Mouse (Mus musculus) heart, embryonic 11.5 days (tissue): Measurements from ENCODE around the gene Cpt2. TPM values are rescaled to one million over a fixed set of nuclear protein-coding genes. Genes with fewer than 3 reads are reported as not detected.

Source experiments
- ATAC-seq: fragments of 200-750 bp; cut with Nextera tagmentation; replicated peaks from 2 replicates; pipeline ENCODE4 v1.8.0; 2017; ENCODE audit warnings: moderate library complexity; ENCODE audit not compliant: insufficient number of reproducible peaks, low FRiP score, low TSS enrichment
- H3K27ac ChIP-seq: fragments of 300-500 bp; sonication (generic); 2 replicates; pipeline ENCODE4 v1.5.1; 2014; ENCODE audit warnings: mild to moderate bottlenecking, low read depth, low read length
- H3K27me3 ChIP-seq: fragments of 300-500 bp; sonication (generic); 2 replicates; pipeline ENCODE4 v1.6.1; 2014; ENCODE audit warnings: mild to moderate bottlenecking, low read length, mixed read lengths; ENCODE audit not compliant: control insufficient read depth, insufficient read depth
- H3K36me3 ChIP-seq: fragments of 300-500 bp; sonication (generic); 2 replicates; pipeline ENCODE4 v1.6.1; 2014; ENCODE audit warnings: mild to moderate bottlenecking, low read length, moderate library complexity, mixed read lengths; ENCODE audit not compliant: control insufficient read depth, insufficient read depth
- H3K4me1 ChIP-seq: fragments of 300-500 bp; sonication (generic); 2 replicates; pipeline ENCODE4 v1.6.1; 2014; ENCODE audit warnings: low read length; ENCODE audit not compliant: control insufficient read depth, insufficient read depth
- H3K4me2 ChIP-seq: fragments of 300-500 bp; sonication (generic); 2 replicates; pipeline ENCODE4 v1.6.1; 2014; ENCODE audit warnings: mild to moderate bottlenecking, moderate library complexity
- H3K4me3 ChIP-seq: fragments of 300-500 bp; sonication (generic); 2 replicates; pipeline ENCODE4 v1.5.1; 2014; ENCODE audit warnings: low read depth, low read length
- H3K9ac ChIP-seq: fragments of 300-500 bp; sonication (generic); 2 replicates; pipeline ENCODE4 v1.6.1; 2014; ENCODE audit warnings: mild to moderate bottlenecking, low read depth, low read length, moderate library complexity
- H3K9me3 ChIP-seq: fragments of 300-500 bp; sonication (generic); replicated peaks from 2 replicates; pipeline ENCODE4 v1.6.1; 2016; ENCODE audit warnings: low read length; ENCODE audit not compliant: control insufficient read depth
- WGBS: fragments of 180-500 bp; shearing (Covaris S2); extraction: QIAGEN DNeasy Blood & Tissue Kit; methylation state at CpG from one replicate; pipeline ENCODE4 v1.1.7; 2014; ENCODE audit not compliant: insufficient replicate concordance; 5-methylcytosine and 5-hydroxymethylcytosine counted together
- polyA plus RNA-seq: library from polyadenylated mRNA; unstranded; fragments of >200 nt; fragmentation: Nextera tagmentation; extraction: Ambion mirVana; gene quantifications from 2 replicates; pipeline ENCODE4 v1.2.1, GENCODE M21; 2014

Gene Cpt2
- polyA plus RNA-seq, 1 experiment from 2014 or later = 58.2 TPM

- Histone ChIP-seq H3K9ac (no peak overlapping the region), H3K36me3 (no peaks in the 10 kb centered on the region), H3K9me3 (no peaks in the 10 kb centered on the region), H3K27me3 (peaks cover 11% of the 10 kb centered on the region), H3K4me2 (no peak overlapping the region), H3K4me1 (no peaks in the 10 kb centered on the region), H3K27ac (no peak overlapping the region), H3K4me3 (no peak overlapping the region)
- 74% methylated on average over 5 of the region's 5 CpGs for WGBS
- no peak for ATAC-seq
These were observed 32.3 kb upstream of the Cpt2 start for GRCm38 (mm10) chr4:107955691-107956090.

GRCm38 (mm10) chr4:107952845-107953244 lies 29.4 kb upstream of the Cpt2 start:
- Histone ChIP-seq H3K4me1 (no peaks in the 10 kb centered on the region), H3K36me3 (no peaks in the 10 kb centered on the region), H3K9me3 (no peaks in the 10 kb centered on the region), H3K9ac (no peak overlapping the region), H3K4me3 (no peak overlapping the region), H3K27ac (no peak overlapping the region), H3K27me3 (no peaks in the 10 kb centered on the region), H3K4me2 (no peak overlapping the region)
- ATAC-seq = no peak

GRCm38 (mm10) chr4:107949918-107950317 lies 26.5 kb upstream of the Cpt2 start:
- Histone ChIP-seq H3K4me2 (no peak overlapping the region), H3K36me3 (no peaks in the 10 kb centered on the region), H3K9me3 (no peaks in the 10 kb centered on the region), H3K27ac (no peak overlapping the region), H3K9ac (no peak overlapping the region), H3K4me3 (no peak overlapping the region), H3K27me3 (no peaks in the 10 kb centered on the region), H3K4me1 (no peaks in the 10 kb centered on the region)
- no peak for ATAC-seq
- WGBS = 83% methylated on average over 4 of the region's 4 CpGs

- no peak overlapping the region for H3K4me3 ChIP-seq
- no peak overlapping the region for H3K9ac ChIP-seq
- WGBS = 70% methylated on average over 2 of the region's 2 CpGs
- no peak overlapping the region for H3K27ac ChIP-seq
- no peaks in the 10 kb centered on the region for H3K27me3 ChIP-seq
- H3K9me3 ChIP-seq = no peaks in the 10 kb centered on the region
- H3K36me3 ChIP-seq = no peaks in the 10 kb centered on the region
- H3K4me2 ChIP-seq = no peak overlapping the region
- H3K4me1 ChIP-seq = no peaks in the 10 kb centered on the region
- ATAC-seq = no peak
These were observed 20.7 kb upstream of the Cpt2 start for GRCm38 (mm10) chr4:107944141-107944540.

- 90% methylated on average over 7 of the region's 7 CpGs for WGBS
- no peak for ATAC-seq
- H3K4me1 ChIP-seq = no peaks in the 10 kb centered on the region
These were observed 19.3 kb upstream of the Cpt2 start for GRCm38 (mm10) chr4:107942741-107943140.

GRCm38 (mm10) chr4:107938124-107938523 lies 14.7 kb upstream of the Cpt2 start:
- 77% methylated on average over 2 of the region's 2 CpGs for WGBS
- no peak for ATAC-seq
- H3K36me3 ChIP-seq = no peaks in the 10 kb centered on the region
- no peak overlapping the region for H3K27ac ChIP-seq
- no peaks in the 10 kb centered on the region for H3K4me1 ChIP-seq
- no peaks in the 10 kb centered on the region for H3K27me3 ChIP-seq
- H3K9ac ChIP-seq = no peak overlapping the region
- H3K4me2 ChIP-seq = no peak overlapping the region
- no peak overlapping the region for H3K4me3 ChIP-seq
- H3K9me3 ChIP-seq = no peaks in the 10 kb centered on the region

More at GRCm38 (mm10) chr4:107942741-107943140, 19.3 kb upstream of the Cpt2 start:
- H3K27ac ChIP-seq = no peak overlapping the region
- no peaks in the 10 kb centered on the region for H3K36me3 ChIP-seq
- no peak overlapping the region for H3K4me3 ChIP-seq
- H3K27me3 ChIP-seq = no peaks in the 10 kb centered on the region
- no peak overlapping the region for H3K9ac ChIP-seq
- no peaks in the 10 kb centered on the region for H3K9me3 ChIP-seq
- H3K4me2 ChIP-seq = no peak overlapping the region

GRCm38 (mm10) chr4:107937338-107937737 lies 13.9 kb upstream of the Cpt2 start:
- no peak overlapping the region for H3K4me2 ChIP-seq
- ATAC-seq = no peak
- no peak overlapping the region for H3K9ac ChIP-seq
- no peaks in the 10 kb centered on the region for H3K9me3 ChIP-seq
- H3K4me3 ChIP-seq = no peak overlapping the region
- no peaks in the 10 kb centered on the region for H3K27me3 ChIP-seq
- no peak overlapping the region for H3K27ac ChIP-seq
- no peaks in the 10 kb centered on the region for H3K4me1 ChIP-seq
- H3K36me3 ChIP-seq = no peaks in the 10 kb centered on the region
- 21% methylated on average over 6 of the region's 6 CpGs for WGBS

GRCm38 (mm10) chr4:107935254-107935653 lies 11.8 kb upstream of the Cpt2 start:
- 63% methylated on average over 3 of the region's 3 CpGs for WGBS
- no peak overlapping the region for H3K27ac ChIP-seq
- ATAC-seq = no peak

GRCm38 (mm10) chr4:107933239-107933638 lies 9.8 kb upstream of the Cpt2 start:
- no peak for ATAC-seq
- Histone ChIP-seq H3K36me3 (no peaks in the 10 kb centered on the region), H3K4me2 (no peak overlapping the region), H3K27ac (no peak overlapping the region), H3K9ac (no peak overlapping the region), H3K4me1 (no peaks in the 10 kb centered on the region), H3K4me3 (no peak overlapping the region), H3K9me3 (no peaks in the 10 kb centered on the region), H3K27me3 (no peaks in the 10 kb centered on the region)
- WGBS = 76% methylated on average over 8 of the region's 8 CpGs

More at GRCm38 (mm10) chr4:107935254-107935653, 11.8 kb upstream of the Cpt2 start:
- H3K4me1 ChIP-seq = no peaks in the 10 kb centered on the region
- H3K9ac ChIP-seq = no peak overlapping the region
- H3K9me3 ChIP-seq = no peaks in the 10 kb centered on the region
- no peaks in the 10 kb centered on the region for H3K27me3 ChIP-seq
- no peak overlapping the region for H3K4me3 ChIP-seq
- H3K4me2 ChIP-seq = no peak overlapping the region
- H3K36me3 ChIP-seq = no peaks in the 10 kb centered on the region
